Comparison of ENCODE assay signal across 8 mouse cellular contexts in genomic region chr6:72162155-72162890, GRCm38 (mm10).
DNase-seq lines count a peak whose midpoint lies in the region; ATAC-seq and TF ChIP-seq lines count a peak whose summit lies in the region.

No protein-coding gene starts in this region.

- 0 out of 2 replicates have a peak, but pooled peaks cover 4% of the 10 kb centered on the region for H3K4me1 ChIP-seq in embryonic facial prominence, embryonic 13.5 days
- 0 out of 2 replicates have a peak, but pooled peaks cover 4% of the 10 kb centered on the region for H3K4me1 ChIP-seq in intestine, embryonic 16.5 days (ENCODE audit: control insufficient read depth, insufficient read depth, low read length)
- H3K4me1 ChIP-seq in lung, embryonic 15.5 days, result peaks cover 9% of the 10 kb centered on the region
- peaks cover 6% of the 10 kb centered on the region for H3K4me1 ChIP-seq in cerebellum, adult 2 months (ENCODE audit: control insufficient read depth, insufficient read depth, low read length)

- H3K36me3 ChIP-seq in embryonic facial prominence, embryonic 13.5 days, result no peaks in the 10 kb centered on the region
- no peaks in the 10 kb centered on the region for H3K36me3 ChIP-seq in intestine, embryonic 16.5 days (ENCODE audit: control insufficient read depth, insufficient read depth, low read length)
- H3K36me3 ChIP-seq in lung, embryonic 15.5 days, result no peaks in the 10 kb centered on the region

- peak overlapping the region; percentile 27; the same call in 1 of the 2 replicates for H3K4me2 ChIP-seq in embryonic facial prominence, embryonic 13.5 days
- no peak overlapping the region for H3K4me2 ChIP-seq in intestine, embryonic 16.5 days (ENCODE audit: low read depth, low read length)
- 0 out of 2 replicates have a peak overlapping the region, but pooled peaks have one; percentile 0 for H3K4me2 ChIP-seq in lung, embryonic 15.5 days

- 24% methylated on average over 19 of the region's 19 CpGs for WGBS in embryonic facial prominence, embryonic 13.5 days
- 33% methylated on average over 19 of the region's 19 CpGs for WGBS in intestine, embryonic 16.5 days
- 24% methylated on average over 19 of the region's 19 CpGs for WGBS in lung, embryonic 15.5 days
- WGBS in cerebellum, adult 2 months, result 40% methylated on average over 19 of the region's 19 CpGs

- no peak for TF ChIP-seq POLR2A in cerebellum, adult 2 months (IDR thresholded peaks at IDR 0.05; ENCODE audit: borderline replicate concordance, insufficient read depth, low read length)

- peak; percentile 56 for DNase-seq in layer of hippocampus, adult 9-11 months
- DNase-seq in layer of hippocampus, adult 2 months (ENCODE audit: low spot score in 2 of 2), result no peak
- no peak for DNase-seq in MN1 (ENCODE audit: low spot score)
- DNase-seq in cerebellum, adult 18-20 months, result no peak
- DNase-seq in cerebellum, adult 2 months, result no peak

- H3K27ac ChIP-seq in layer of hippocampus, adult 2 months, result no peak overlapping the region
- H3K27ac ChIP-seq in embryonic facial prominence, embryonic 13.5 days, result no peak overlapping the region
- no peak overlapping the region for H3K27ac ChIP-seq in intestine, embryonic 16.5 days (ENCODE audit: low read length)
- no peak overlapping the region for H3K27ac ChIP-seq in lung, embryonic 15.5 days
- H3K27ac ChIP-seq in cerebellum, adult 2 months (ENCODE audit: insufficient read depth, low read length), result no peak overlapping the region

- H3K9me3 ChIP-seq in embryonic facial prominence, embryonic 13.5 days, result no peaks in the 10 kb centered on the region
- H3K9me3 ChIP-seq in intestine, embryonic 16.5 days (ENCODE audit: control insufficient read depth, low read length), result no peaks in the 10 kb centered on the region
- no peaks in the 10 kb centered on the region for H3K9me3 ChIP-seq in lung, embryonic 15.5 days

- no peak for ATAC-seq in embryonic facial prominence, embryonic 13.5 days (ENCODE audit: insufficient number of reproducible peaks, insufficient read depth, low FRiP score, low TSS enrichment, low read depth)
- ATAC-seq in intestine, embryonic 16.5 days, result peak; percentile 51; the same call in 1 of the 2 replicates
- peak; percentile 48; the same call in 1 of the 2 replicates for ATAC-seq in lung, embryonic 15.5 days (ENCODE audit: borderline replicate concordance, extremely low read depth, low FRiP score, low TSS enrichment)

- H3K27me3 ChIP-seq in embryonic facial prominence, embryonic 13.5 days, result no peaks in the 10 kb centered on the region
- no peaks in the 10 kb centered on the region for H3K27me3 ChIP-seq in intestine, embryonic 16.5 days (replicated peaks; ENCODE audit: control insufficient read depth, insufficient read depth, low read length)
- no peaks in the 10 kb centered on the region for H3K27me3 ChIP-seq in lung, embryonic 15.5 days
- H3K27me3 ChIP-seq in cerebellum, adult 2 months (ENCODE audit: control insufficient read depth, insufficient read depth, low read length), result no peaks in the 10 kb centered on the region

- no peak overlapping the region for H3K9ac ChIP-seq in embryonic facial prominence, embryonic 13.5 days
- peak overlapping the region; percentile 45; the same call in 1 of the 2 replicates for H3K9ac ChIP-seq in intestine, embryonic 16.5 days (ENCODE audit: low read depth, low read length)
- H3K9ac ChIP-seq in lung, embryonic 15.5 days, result no peak overlapping the region

- H3K4me3 ChIP-seq in layer of hippocampus, adult 2 months, result no peak overlapping the region
- H3K4me3 ChIP-seq in embryonic facial prominence, embryonic 13.5 days, result no peak overlapping the region
- no peak overlapping the region for H3K4me3 ChIP-seq in intestine, embryonic 16.5 days (ENCODE audit: low read length)
- H3K4me3 ChIP-seq in lung, embryonic 15.5 days, result no peak overlapping the region
- no peak overlapping the region for H3K4me3 ChIP-seq in cerebellum, adult 2 months (replicated peaks; ENCODE audit: insufficient read depth, low read depth, low read length)

- TF ChIP-seq CTCF in layer of hippocampus, adult 2 months (conservative IDR thresholded peaks at IDR 0.05), result no peak
- no peak for TF ChIP-seq CTCF in cerebellum, adult 2 months (IDR thresholded peaks at IDR 0.05; ENCODE audit: borderline replicate concordance, insufficient read depth, low read depth, low read length)
